Mouse (Mus musculus) erythroblast, embryonic 14.5 days (primary cell): ENCODE results near the gene Pigf. TPM values are rescaled to one million over a fixed set of nuclear protein-coding genes. Genes with fewer than 3 reads are reported as not detected.
"Not testable (repeated sequence)": the region's sequence is repeated elsewhere in the genome, so short reads cannot be mapped to it uniquely, and the experiment has no call there.

Source experiments
- H3K27me3 ChIP-seq: 2 replicates; pipeline ENCODE4 v1.6.1; 2012; ENCODE audit warnings: inconsistent platforms; ENCODE audit not compliant: control insufficient read depth
- H3K36me3 ChIP-seq: 2 replicates; pipeline ENCODE4 v1.6.1; 2012; ENCODE audit warnings: mild to moderate bottlenecking, inconsistent platforms; ENCODE audit not compliant: control insufficient read depth
- H3K4me1 ChIP-seq: 2 replicates; pipeline ENCODE4 v1.6.1; 2012; ENCODE audit warnings: inconsistent platforms; ENCODE audit not compliant: control insufficient read depth
- H3K4me3 ChIP-seq: replicated peaks from 2 replicates; pipeline ENCODE3; 2012; ENCODE audit warnings: moderate library complexity, mild to moderate bottlenecking, inconsistent platforms
- H3K9me3 ChIP-seq: 2 replicates; pipeline ENCODE4 v1.6.1; 2012; ENCODE audit warnings: low read length, inconsistent platforms, mixed read lengths; ENCODE audit not compliant: control insufficient read depth
- GATA1 ChIP-seq: IDR thresholded peaks from 2 replicates; pipeline ENCODE4 v1.6.1; 2012; ENCODE audit warnings: low read length, inconsistent platforms, mixed read lengths
- TAL1 ChIP-seq: IDR thresholded peaks from 3 replicates; pipeline ENCODE4 v1.6.1; 2012; ENCODE audit warnings: low read length, inconsistent platforms, mixed read lengths
- polyA plus RNA-seq: library from polyadenylated mRNA; stranded (reverse); fragments of >175 nt; gene quantifications from 2 replicates; pipeline ENCODE4 v1.2.3, GENCODE M21; 2012

The Pigf gene
- polyA plus RNA-seq, result 0.09 and 0.28 TPM in 2 replicates

- peak within 1 kb of the TSS; percentile 74 for H3K4me3 ChIP-seq
- H3K4me1 ChIP-seq, result peaks cover 23% of the 10 kb centered on the region
- H3K36me3 ChIP-seq, result peaks cover 18% of the 10 kb centered on the region
- no peaks in the 10 kb centered on the region for H3K9me3 ChIP-seq
- TF ChIP-seq GATA1 (no peak), TAL1 (no peak)
- peaks cover 4% of the 10 kb centered on the region; the same call in 1 of the 2 replicates for H3K27me3 ChIP-seq
These were observed at the start of gene Pigf, which contains the start of gene Cript for GRCm38 (mm10) chr17:87025269-87025949. Pigf (minus strand) TSS chr17:87025406. Cript (plus strand) TSS chr17:87025550.

- no peak for TF ChIP-seq GATA1
- TF ChIP-seq TAL1, result no peak
- no peaks in the 10 kb centered on the region for H3K9me3 ChIP-seq
- H3K27me3 ChIP-seq, result no peaks in the 10 kb centered on the region
- no peaks in the 10 kb centered on the region for H3K4me1 ChIP-seq
- H3K4me3 ChIP-seq, result no peak overlapping the region
- H3K36me3 ChIP-seq, result no peaks in the 10 kb centered on the region
These were observed 48.3 kb upstream of the Pigf start for GRCm38 (mm10) chr17:87073470-87073869.

- no peak for TF ChIP-seq GATA1
- no peak for TF ChIP-seq TAL1
- no peak overlapping the region for H3K4me3 ChIP-seq
- no peaks in the 10 kb centered on the region for H3K27me3 ChIP-seq
- H3K4me1 ChIP-seq, result no peaks in the 10 kb centered on the region
- H3K9me3 ChIP-seq, result no peaks in the 10 kb centered on the region
- H3K36me3 ChIP-seq, result no peaks in the 10 kb centered on the region
These were observed 47.7 kb upstream of the Pigf start for GRCm38 (mm10) chr17:87072766-87073440.

GRCm38 (mm10) chr17:87072183-87072582 is 47.0 kb upstream of the Pigf start:
- H3K4me1 ChIP-seq, H3K9me3 ChIP-seq, H3K36me3 ChIP-seq: not testable (repeated sequence)

GRCm38 (mm10) chr17:87068997-87069396 is 43.8 kb upstream of the Pigf start:
- H3K9me3 ChIP-seq, result no peaks in the 10 kb centered on the region
- H3K27me3 ChIP-seq, result no peaks in the 10 kb centered on the region
- H3K4me3 ChIP-seq, result no peak overlapping the region
- no peaks in the 10 kb centered on the region for H3K4me1 ChIP-seq
- no peaks in the 10 kb centered on the region for H3K36me3 ChIP-seq
- TF ChIP-seq GATA1, result no peak
- no peak for TF ChIP-seq TAL1

More at GRCm38 (mm10) chr17:87072183-87072582, 47.0 kb upstream of the Pigf start:
- not testable (repeated sequence) for H3K27me3 ChIP-seq, H3K4me3 ChIP-seq

- no peaks in the 10 kb centered on the region for H3K36me3 ChIP-seq
- H3K9me3 ChIP-seq, result no peaks in the 10 kb centered on the region
- TF ChIP-seq TAL1, result no peak
- no peak for TF ChIP-seq GATA1
- H3K27me3 ChIP-seq, result no peaks in the 10 kb centered on the region
- no peaks in the 10 kb centered on the region for H3K4me1 ChIP-seq
- no peak overlapping the region for H3K4me3 ChIP-seq
These were observed 38.8 kb upstream of the Pigf start for GRCm38 (mm10) chr17:87063969-87064368.

GRCm38 (mm10) chr17:87063461-87063860 is 38.3 kb upstream of the Pigf start:
- no peaks in the 10 kb centered on the region for H3K4me1 ChIP-seq
- no peaks in the 10 kb centered on the region for H3K9me3 ChIP-seq
- no peaks in the 10 kb centered on the region for H3K36me3 ChIP-seq
- no peak overlapping the region for H3K4me3 ChIP-seq
- TF ChIP-seq TAL1, result no peak
- TF ChIP-seq GATA1, result no peak
- no peaks in the 10 kb centered on the region for H3K27me3 ChIP-seq

- Histone ChIP-seq H3K36me3 (no peaks in the 10 kb centered on the region), H3K9me3 (no peaks in the 10 kb centered on the region), H3K4me3 (no peak overlapping the region), H3K4me1 (no peaks in the 10 kb centered on the region), H3K27me3 (no peaks in the 10 kb centered on the region)
- TF ChIP-seq GATA1 (no peak), TAL1 (no peak)
These were observed 37.4 kb upstream of the Pigf start for GRCm38 (mm10) chr17:87062639-87063038.

GRCm38 (mm10) chr17:87057486-87058266 is 32.5 kb upstream of the Pigf start:
- Histone ChIP-seq H3K36me3 (no peaks in the 10 kb centered on the region), H3K27me3 (0 out of 2 replicates have a peak, but pooled peaks cover 2% of the 10 kb centered on the region), H3K4me1 (no peaks in the 10 kb centered on the region), H3K9me3 (no peaks in the 10 kb centered on the region), H3K4me3 (no peak overlapping the region)
- TF ChIP-seq TAL1 (no peak), GATA1 (no peak)
